Mouse (Mus musculus): ENCODE results near the gene Rilpl1. TPM values are rescaled to one million over a fixed set of nuclear protein-coding genes. Genes with fewer than 3 reads are reported as not detected.

Gene Rilpl1
- polyA plus RNA-seq, 1 experiment = 22.7 TPM

- no peak overlapping the region for H3K4me3 ChIP-seq (replicated peaks; ENCODE audit: insufficient read depth, low read depth, low read length)
- TF ChIP-seq POLR2A (IDR thresholded peaks at IDR 0.05; ENCODE audit: borderline replicate concordance, insufficient read depth, low read length) (no peak), CTCF (IDR thresholded peaks at IDR 0.05; ENCODE audit: borderline replicate concordance, insufficient read depth, low read depth, low read length) (no peak)
- no peak for DNase-seq
- no peaks in the 10 kb centered on the region for H3K4me1 ChIP-seq (ENCODE audit: control insufficient read depth, insufficient read depth, low read length)
- no peaks in the 10 kb centered on the region for H3K27me3 ChIP-seq (ENCODE audit: control insufficient read depth, insufficient read depth, low read length)
- no peak overlapping the region for H3K27ac ChIP-seq (ENCODE audit: insufficient read depth, low read length)
- WGBS = 65% methylated on average over 9 of the region's 9 CpGs
Measured at GRCm38 (mm10) chr5:124498221-124498876, 32.8 kb downstream of the Rilpl1 start.

DNA sequence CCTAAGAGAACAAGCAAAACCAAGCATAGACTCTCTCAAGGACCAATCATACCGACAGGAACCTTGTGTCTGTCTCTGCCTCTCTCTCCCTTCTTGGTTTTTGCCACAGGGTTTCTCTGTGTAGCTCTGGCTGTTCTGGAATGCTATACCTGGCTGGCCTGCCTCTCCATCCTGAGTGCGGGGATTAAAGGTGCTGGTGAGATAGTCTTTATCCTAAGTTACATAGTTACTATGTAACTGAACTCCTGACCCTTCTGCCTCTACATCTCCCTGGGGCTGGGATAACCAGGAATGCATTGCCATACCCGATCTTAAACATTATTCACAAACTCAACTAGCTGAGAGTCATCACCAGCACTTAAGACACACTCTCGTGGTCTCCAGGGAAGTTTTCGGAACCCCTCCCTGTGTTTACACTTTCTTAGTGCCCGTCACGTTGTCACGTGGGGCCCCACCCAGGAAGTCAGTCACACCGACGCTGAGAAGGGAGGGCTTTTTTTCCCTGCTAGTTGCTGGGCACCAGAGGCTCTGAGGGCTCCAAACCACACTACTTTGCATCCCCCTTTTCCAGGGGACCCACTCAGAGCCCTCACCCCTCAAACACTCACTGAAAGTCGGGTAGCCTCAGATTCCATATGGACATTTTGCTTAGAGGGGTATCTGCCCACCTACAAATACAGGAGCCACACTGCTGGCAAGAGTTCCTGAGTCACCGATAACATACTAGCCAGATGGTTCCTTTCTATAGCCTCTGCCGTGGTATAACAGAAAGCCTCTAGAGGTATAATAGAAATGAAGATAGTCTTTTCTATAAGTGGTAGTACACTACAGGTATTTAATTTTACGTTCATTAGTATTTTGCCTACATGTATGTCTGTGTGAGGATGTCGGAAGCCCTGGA is 34.3 kb downstream of the Rilpl1 start:
- no peak for DNase-seq
- no peak overlapping the region for H3K27ac ChIP-seq (ENCODE audit: insufficient read depth, low read length)
- WGBS = 73% methylated on average over 15 of the region's 15 CpGs

GRCm38 (mm10) chr5:124495547-124495946 is 35.6 kb downstream of the Rilpl1 start:
- no peak for TF ChIP-seq CTCF (IDR thresholded peaks at IDR 0.05; ENCODE audit: borderline replicate concordance, insufficient read depth, low read depth, low read length)
- TF ChIP-seq POLR2A (IDR thresholded peaks at IDR 0.05; ENCODE audit: borderline replicate concordance, insufficient read depth, low read length) = no peak
- no peak for DNase-seq
- Histone ChIP-seq H3K27ac (ENCODE audit: insufficient read depth, low read length) (no peak overlapping the region), H3K4me3 (replicated peaks; ENCODE audit: insufficient read depth, low read depth, low read length) (no peak overlapping the region), H3K4me1 (ENCODE audit: control insufficient read depth, insufficient read depth, low read length) (no peaks in the 10 kb centered on the region), H3K27me3 (ENCODE audit: control insufficient read depth, insufficient read depth, low read length) (no peaks in the 10 kb centered on the region)
- WGBS = 42% methylated on average over 7 of the region's 7 CpGs

More for the DNA sequence above, 34.3 kb downstream of the Rilpl1 start:
- no peak for TF ChIP-seq CTCF (IDR thresholded peaks at IDR 0.05; ENCODE audit: borderline replicate concordance, insufficient read depth, low read depth, low read length)
- TF ChIP-seq POLR2A (IDR thresholded peaks at IDR 0.05; ENCODE audit: borderline replicate concordance, insufficient read depth, low read length) = no peak
- Histone ChIP-seq H3K4me3 (replicated peaks; ENCODE audit: insufficient read depth, low read depth, low read length) (no peak overlapping the region), H3K27me3 (ENCODE audit: control insufficient read depth, insufficient read depth, low read length) (no peaks in the 10 kb centered on the region), H3K4me1 (ENCODE audit: control insufficient read depth, insufficient read depth, low read length) (no peaks in the 10 kb centered on the region)

- H3K4me1 ChIP-seq (ENCODE audit: control insufficient read depth, insufficient read depth, low read length) = no peaks in the 10 kb centered on the region; the same call in 1 of the 2 replicates
- no peak overlapping the region for H3K27ac ChIP-seq (ENCODE audit: insufficient read depth, low read length)
- DNase-seq = no peak
- no peak for TF ChIP-seq POLR2A (IDR thresholded peaks at IDR 0.05; ENCODE audit: borderline replicate concordance, insufficient read depth, low read length)
- TF ChIP-seq CTCF (IDR thresholded peaks at IDR 0.05; ENCODE audit: borderline replicate concordance, insufficient read depth, low read depth, low read length) = no peak
- H3K4me3 ChIP-seq (replicated peaks; ENCODE audit: insufficient read depth, low read depth, low read length) = no peak overlapping the region
- H3K27me3 ChIP-seq (ENCODE audit: control insufficient read depth, insufficient read depth, low read length) = no peaks in the 10 kb centered on the region
- WGBS = 83% methylated on average over 11 of the region's 11 CpGs
Measured at GRCm38 (mm10) chr5:124493455-124493854, 37.7 kb downstream of the Rilpl1 start.

DNA sequence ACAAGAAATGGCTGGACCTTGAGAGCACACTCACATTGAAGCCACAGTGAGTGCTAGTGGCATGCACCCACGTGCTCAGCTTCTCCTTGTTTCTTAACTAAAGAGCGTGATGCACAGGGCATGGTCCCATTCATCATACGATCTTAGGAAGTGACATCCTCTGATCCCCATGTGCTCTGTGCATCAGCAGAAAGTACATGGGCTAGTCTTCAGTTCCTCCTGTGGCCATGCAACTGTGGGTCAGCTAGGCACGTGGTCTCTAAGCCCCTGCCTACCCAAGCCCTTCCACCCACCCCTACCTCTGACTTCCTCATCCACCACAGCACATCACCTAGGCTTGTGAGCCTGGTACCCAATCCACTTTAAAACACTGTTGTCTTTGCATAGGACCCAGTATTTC is 38.6 kb downstream of the Rilpl1 start:
- 88% methylated on average over 4 of the region's 4 CpGs for WGBS
- no peak for TF ChIP-seq CTCF (IDR thresholded peaks at IDR 0.05; ENCODE audit: borderline replicate concordance, insufficient read depth, low read depth, low read length)
- no peak for TF ChIP-seq POLR2A (IDR thresholded peaks at IDR 0.05; ENCODE audit: borderline replicate concordance, insufficient read depth, low read length)
- Histone ChIP-seq H3K4me1 (ENCODE audit: control insufficient read depth, insufficient read depth, low read length) (no peaks in the 10 kb centered on the region; the same call in 1 of the 2 replicates), H3K27ac (ENCODE audit: insufficient read depth, low read length) (no peak overlapping the region), H3K4me3 (replicated peaks; ENCODE audit: insufficient read depth, low read depth, low read length) (no peak overlapping the region), H3K27me3 (ENCODE audit: control insufficient read depth, insufficient read depth, low read length) (no peaks in the 10 kb centered on the region)
- no peak for DNase-seq

DNA sequence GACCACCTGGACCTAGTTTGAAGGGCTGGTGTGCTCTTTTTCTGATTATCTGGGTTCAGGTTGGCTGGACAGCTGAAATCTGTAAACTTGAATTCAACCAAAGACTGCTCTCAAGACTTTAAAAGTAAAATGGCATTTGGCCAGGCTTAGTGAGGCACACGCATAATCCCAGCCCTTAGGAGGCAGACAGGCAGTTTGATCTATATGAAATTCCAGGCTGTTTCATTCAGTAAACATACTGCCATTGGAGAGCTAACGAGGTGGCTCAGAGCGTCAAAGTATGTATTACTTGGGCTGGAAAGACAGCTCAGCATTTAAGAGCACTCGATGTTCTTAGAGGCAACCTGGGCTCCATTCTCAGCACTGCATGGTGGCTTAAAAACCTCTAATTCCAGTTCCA is 39.5 kb downstream of the Rilpl1 start:
- WGBS = 87% methylated on average over 4 of the region's 4 CpGs
- TF ChIP-seq POLR2A (IDR thresholded peaks at IDR 0.05; ENCODE audit: borderline replicate concordance, insufficient read depth, low read length) (no peak), CTCF (IDR thresholded peaks at IDR 0.05; ENCODE audit: borderline replicate concordance, insufficient read depth, low read depth, low read length) (no peak)
- Histone ChIP-seq H3K4me1 (ENCODE audit: control insufficient read depth, insufficient read depth, low read length) (no peaks in the 10 kb centered on the region; the same call in 1 of the 2 replicates), H3K27ac (ENCODE audit: insufficient read depth, low read length) (no peak overlapping the region), H3K4me3 (replicated peaks; ENCODE audit: insufficient read depth, low read depth, low read length) (no peak overlapping the region), H3K27me3 (ENCODE audit: control insufficient read depth, insufficient read depth, low read length) (no peaks in the 10 kb centered on the region)
- DNase-seq = no peak

DNA sequence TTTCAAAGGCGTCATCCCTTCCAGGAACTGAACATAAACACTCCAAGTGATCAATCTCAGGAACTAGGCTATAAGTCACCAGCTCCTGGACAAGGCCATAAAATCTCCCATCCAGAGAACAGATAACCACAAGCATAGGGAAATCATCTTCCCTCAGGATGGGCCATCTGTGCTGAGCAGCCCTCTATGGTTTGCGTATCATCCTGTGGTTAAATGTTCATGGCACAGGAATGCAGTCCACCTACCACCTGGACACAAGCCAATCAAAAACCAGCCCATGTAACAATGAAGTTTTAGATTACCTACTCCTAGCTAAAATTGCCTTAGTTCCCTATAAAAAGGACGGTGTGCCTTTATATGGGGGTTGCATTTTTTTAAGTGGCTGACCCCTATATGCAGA is 42.3 kb downstream of the Rilpl1 start:
- H3K27ac ChIP-seq (ENCODE audit: insufficient read depth, low read length) = no peak overlapping the region
- no peak for DNase-seq
- TF ChIP-seq CTCF (IDR thresholded peaks at IDR 0.05; ENCODE audit: borderline replicate concordance, insufficient read depth, low read depth, low read length) = no peak
- no peak for TF ChIP-seq POLR2A (IDR thresholded peaks at IDR 0.05; ENCODE audit: borderline replicate concordance, insufficient read depth, low read length)
- no peak overlapping the region for H3K4me3 ChIP-seq (replicated peaks; ENCODE audit: insufficient read depth, low read depth, low read length)
- 95% methylated on average over 3 of the region's 3 CpGs for WGBS
- H3K4me1 ChIP-seq (ENCODE audit: control insufficient read depth, insufficient read depth, low read length) = no peaks in the 10 kb centered on the region; the same call in 1 of the 2 replicates
- H3K27me3 ChIP-seq (ENCODE audit: control insufficient read depth, insufficient read depth, low read length) = no peaks in the 10 kb centered on the region
